Mouse (Mus musculus): ENCODE results near the gene Cyth1. TPM values are rescaled to one million over a fixed set of nuclear protein-coding genes. Genes with fewer than 3 reads are reported as not detected.

The Cyth1 gene
- polyA plus RNA-seq, 1 experiment from 2014 or later: 11.5 TPM

DNA sequence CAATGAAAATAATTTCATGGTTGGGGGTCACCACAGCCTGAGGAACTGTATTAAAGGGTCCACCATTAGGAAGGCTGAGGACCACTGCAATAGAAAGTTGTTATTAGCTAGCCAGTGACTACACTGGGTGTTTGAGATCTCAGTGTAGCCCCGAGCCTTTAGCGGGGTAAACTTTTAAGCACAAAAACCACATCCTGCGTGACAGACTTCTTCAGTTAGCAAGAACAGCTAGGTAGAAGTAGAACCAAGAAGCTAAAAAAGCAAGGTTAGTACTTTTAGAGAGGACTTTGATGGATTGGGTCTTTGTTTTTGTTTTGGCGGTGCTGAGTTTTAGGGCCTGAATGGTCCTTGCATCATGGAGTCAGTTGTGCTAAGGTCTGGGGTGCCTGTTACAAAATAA, 104.7 kb downstream of the Cyth1 start:
- DNase-seq (no peak), ATAC-seq (ENCODE audit: insufficient read depth) (no peak)
- WGBS: 85% methylated on average over 4 of the region's 4 CpGs
- no peak for TF ChIP-seq CTCF (IDR thresholded peaks at IDR 0.05; ENCODE audit: low read depth)
- H3K4me2 ChIP-seq: no peak overlapping the region
- H3K4me3 ChIP-seq (ENCODE audit: low read depth, low read length): no peak overlapping the region
- H3K9ac ChIP-seq: no peak overlapping the region
- H3K4me1 ChIP-seq (ENCODE audit: insufficient read depth): no peaks in the 10 kb centered on the region
- no peaks in the 10 kb centered on the region for H3K36me3 ChIP-seq (ENCODE audit: insufficient read depth)
- H3K27ac ChIP-seq (ENCODE audit: low read depth): no peak overlapping the region
- no peaks in the 10 kb centered on the region for H3K27me3 ChIP-seq (ENCODE audit: insufficient read depth, low read length)
- H3K9me3 ChIP-seq (ENCODE audit: low read depth, low read length): no peaks in the 10 kb centered on the region

DNA sequence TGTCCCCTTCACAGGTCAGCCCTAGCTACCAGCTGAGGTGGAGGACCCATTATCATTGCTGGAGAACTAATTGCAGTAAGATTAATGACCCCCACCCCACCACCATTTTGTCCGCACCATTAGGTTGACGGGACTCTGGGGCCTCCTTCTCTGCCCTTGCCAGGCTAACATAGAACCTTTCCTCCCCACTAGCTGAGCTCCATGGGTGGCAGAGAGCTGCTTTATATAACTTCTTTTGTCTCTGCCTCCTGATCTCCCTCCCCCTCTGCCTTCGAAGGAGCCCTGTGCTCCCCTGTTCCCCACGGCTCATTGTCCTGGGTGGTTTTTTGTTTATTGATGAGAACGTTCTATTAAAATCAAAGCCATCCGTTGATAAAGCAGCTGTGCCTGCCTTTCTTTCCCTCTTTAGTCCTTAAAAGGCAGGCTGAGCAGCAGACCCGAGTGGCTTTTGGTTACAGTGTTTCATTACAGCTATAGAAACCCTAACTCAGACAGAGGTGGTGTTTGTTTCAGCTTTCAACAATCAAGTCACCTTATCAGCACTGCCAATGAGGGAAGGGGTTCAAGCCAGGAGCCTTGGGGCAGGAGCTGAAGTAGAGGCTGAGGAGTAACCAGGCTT, 105.7 kb downstream of the Cyth1 start:
- DNase-seq (no peak), ATAC-seq (ENCODE audit: insufficient read depth) (no peak)
- H3K4me1 ChIP-seq (ENCODE audit: insufficient read depth): no peaks in the 10 kb centered on the region
- no peaks in the 10 kb centered on the region for H3K27me3 ChIP-seq (ENCODE audit: insufficient read depth, low read length)
- no peaks in the 10 kb centered on the region for H3K36me3 ChIP-seq (ENCODE audit: insufficient read depth)
- H3K4me3 ChIP-seq (ENCODE audit: low read depth, low read length): no peak overlapping the region
- no peaks in the 10 kb centered on the region for H3K9me3 ChIP-seq (ENCODE audit: low read depth, low read length)
- TF ChIP-seq CTCF (IDR thresholded peaks at IDR 0.05; ENCODE audit: low read depth): no peak
- H3K9ac ChIP-seq: no peak overlapping the region
- 28% methylated on average over 7 of the region's 7 CpGs for WGBS
- no peak overlapping the region for H3K27ac ChIP-seq (ENCODE audit: low read depth)
- no peak overlapping the region for H3K4me2 ChIP-seq

GRCm38 (mm10) chr11:118140771-118141565, 107.4 kb downstream of the Cyth1 start:
- Histone ChIP-seq H3K4me3 (ENCODE audit: low read depth, low read length) (no peak overlapping the region), H3K4me1 (ENCODE audit: insufficient read depth) (no peaks in the 10 kb centered on the region), H3K36me3 (ENCODE audit: insufficient read depth) (no peaks in the 10 kb centered on the region), H3K4me2 (no peak overlapping the region), H3K27ac (ENCODE audit: low read depth) (no peak overlapping the region), H3K27me3 (ENCODE audit: insufficient read depth, low read length) (no peaks in the 10 kb centered on the region), H3K9me3 (ENCODE audit: low read depth, low read length) (no peaks in the 10 kb centered on the region), H3K9ac (no peak overlapping the region)
- DNase-seq: no peak
- TF ChIP-seq CTCF (IDR thresholded peaks at IDR 0.05; ENCODE audit: low read depth): no peak
- 52% methylated on average over 10 of the region's 10 CpGs for WGBS
- no peak for ATAC-seq (ENCODE audit: insufficient read depth)

GRCm38 (mm10) chr11:118138347-118138746, 110.0 kb downstream of the Cyth1 start:
- H3K27me3 ChIP-seq (ENCODE audit: insufficient read depth, low read length): no peaks in the 10 kb centered on the region
- DNase-seq: no peak
- 97% methylated on average over 6 of the region's 6 CpGs for WGBS

GRCm38 (mm10) chr11:118136172-118136632, 112.2 kb downstream of the Cyth1 start:
- Histone ChIP-seq H3K36me3 (ENCODE audit: insufficient read depth) (no peaks in the 10 kb centered on the region), H3K9ac (no peak overlapping the region), H3K27ac (ENCODE audit: low read depth) (no peak overlapping the region), H3K9me3 (ENCODE audit: low read depth, low read length) (no peaks in the 10 kb centered on the region), H3K27me3 (ENCODE audit: insufficient read depth, low read length) (no peaks in the 10 kb centered on the region), H3K4me2 (no peak overlapping the region), H3K4me1 (ENCODE audit: insufficient read depth) (peaks cover 11% of the 10 kb centered on the region; the same call in 1 of the 2 replicates), H3K4me3 (ENCODE audit: low read depth, low read length) (no peak overlapping the region)
- ATAC-seq (ENCODE audit: insufficient read depth) (no peak), DNase-seq (no peak)
- 44% methylated on average over 5 of the region's 5 CpGs for WGBS
- TF ChIP-seq CTCF (IDR thresholded peaks at IDR 0.05; ENCODE audit: low read depth): no peak

More at GRCm38 (mm10) chr11:118138347-118138746, 110.0 kb downstream of the Cyth1 start:
- no peaks in the 10 kb centered on the region for H3K9me3 ChIP-seq (ENCODE audit: low read depth, low read length)
- no peak overlapping the region for H3K9ac ChIP-seq
- H3K36me3 ChIP-seq (ENCODE audit: insufficient read depth): no peaks in the 10 kb centered on the region
- no peak for TF ChIP-seq CTCF (IDR thresholded peaks at IDR 0.05; ENCODE audit: low read depth)
- no peak overlapping the region for H3K4me2 ChIP-seq
- H3K4me1 ChIP-seq (ENCODE audit: insufficient read depth): peaks cover 11% of the 10 kb centered on the region; the same call in 1 of the 2 replicates
- no peak for ATAC-seq (ENCODE audit: insufficient read depth)
- no peak overlapping the region for H3K4me3 ChIP-seq (ENCODE audit: low read depth, low read length)
- H3K27ac ChIP-seq (ENCODE audit: low read depth): no peak overlapping the region

- Histone ChIP-seq H3K27ac (ENCODE audit: low read depth) (no peak overlapping the region), H3K4me3 (ENCODE audit: low read depth, low read length) (no peak overlapping the region), H3K27me3 (ENCODE audit: insufficient read depth, low read length) (no peaks in the 10 kb centered on the region), H3K4me1 (ENCODE audit: insufficient read depth) (peaks cover 11% of the 10 kb centered on the region; the same call in 1 of the 2 replicates), H3K9me3 (ENCODE audit: low read depth, low read length) (no peaks in the 10 kb centered on the region), H3K9ac (no peak overlapping the region), H3K36me3 (ENCODE audit: insufficient read depth) (no peaks in the 10 kb centered on the region), H3K4me2 (no peak overlapping the region)
- ATAC-seq (ENCODE audit: insufficient read depth) (no peak), DNase-seq (peak; percentile 27)
- 29% methylated on average over 6 of the region's 6 CpGs for WGBS
- TF ChIP-seq CTCF (IDR thresholded peaks at IDR 0.05; ENCODE audit: low read depth): no peak
Measured at GRCm38 (mm10) chr11:118135271-118135670, 113.1 kb downstream of the Cyth1 start.

- WGBS: 28% methylated on average over 4 of the region's 4 CpGs
- peak; percentile 64; the same call in 1 of the 2 replicates for ATAC-seq (ENCODE audit: insufficient read depth)
- DNase-seq: peak; percentile 70
- H3K27ac ChIP-seq (ENCODE audit: low read depth): peak overlapping the region; percentile 36; the same call in 1 of the 2 replicates
- peaks cover 11% of the 10 kb centered on the region; the same call in 1 of the 2 replicates for H3K4me1 ChIP-seq (ENCODE audit: insufficient read depth)
- H3K27me3 ChIP-seq (ENCODE audit: insufficient read depth, low read length): no peaks in the 10 kb centered on the region
- H3K4me2 ChIP-seq: no peak overlapping the region
- no peak for TF ChIP-seq CTCF (IDR thresholded peaks at IDR 0.05; ENCODE audit: low read depth)
- H3K4me3 ChIP-seq (ENCODE audit: low read depth, low read length): no peak overlapping the region
- H3K9ac ChIP-seq: no peak overlapping the region
- H3K36me3 ChIP-seq (ENCODE audit: insufficient read depth): no peaks in the 10 kb centered on the region
- H3K9me3 ChIP-seq (ENCODE audit: low read depth, low read length): no peaks in the 10 kb centered on the region
Measured at GRCm38 (mm10) chr11:118133752-118134169, 114.6 kb downstream of the Cyth1 start.

Data from lung, embryonic 14.5 days (tissue).